Mouse (Mus musculus) G1E (cell line): ENCODE measurements around the gene Dhrs11. TPM values are rescaled to one million over a fixed set of nuclear protein-coding genes. Genes with fewer than 3 reads are reported as not detected.

Experiments used
- ATAC-seq: 2 replicates; pipeline ENCODE4 v1.8.0; 2016; ENCODE audit warnings: mild to moderate bottlenecking; ENCODE audit not compliant: insufficient number of reproducible peaks, poor library complexity, low FRiP score, severe bottlenecking; ENCODE audit errors: extremely low read depth
- DNase-seq: peaks from one replicate; pipeline ENCODE4 v3.0.0; 2012; ENCODE audit warnings: low spot score
- H3K27me3 ChIP-seq: 2 replicates; pipeline ENCODE4 v1.6.1; 2012; ENCODE audit warnings: mild to moderate bottlenecking, low read length, inconsistent platforms; ENCODE audit not compliant: insufficient read depth
- H3K36me3 ChIP-seq: replicated peaks from 2 replicates; pipeline ENCODE3; 2012; ENCODE audit warnings: mild to moderate bottlenecking, inconsistent platforms
- H3K4me1 ChIP-seq: 2 replicates; pipeline ENCODE4 v1.6.1; 2012; ENCODE audit warnings: low read depth, low read length, inconsistent platforms, mixed read lengths; ENCODE audit not compliant: insufficient read depth
- H3K4me3 ChIP-seq: 2 replicates; pipeline ENCODE4 v1.5.1; 2012; ENCODE audit warnings: low read depth, mild to moderate bottlenecking, inconsistent platforms, low read length, moderate library complexity, mixed read lengths
- H3K9me3 ChIP-seq: replicated peaks from 2 replicates; pipeline ENCODE4 v1.6.1; 2012; ENCODE audit warnings: inconsistent platforms
- CTCF ChIP-seq: IDR thresholded peaks from 2 replicates; pipeline ENCODE4 v1.5.1; 2012; ENCODE audit warnings: low read depth, low read length, inconsistent platforms, mixed read lengths
- GATA1 ChIP-seq: IDR thresholded peaks from 2 replicates; pipeline ENCODE4 v1.6.1; 2012; ENCODE audit warnings: borderline replicate concordance, low read length, inconsistent platforms, mixed read lengths
- GATA2 ChIP-seq: IDR thresholded peaks from 2 replicates; pipeline ENCODE4 v1.6.1; 2012; ENCODE audit warnings: low read depth, low read length, inconsistent platforms, borderline replicate concordance
- POLR2AphosphoS5 ChIP-seq: IDR thresholded peaks from 2 replicates; pipeline ENCODE4 v1.6.1; 2012; ENCODE audit warnings: low read depth, low read length, inconsistent platforms; ENCODE audit not compliant: insufficient replicate concordance
- TAL1 ChIP-seq: conservative IDR thresholded peaks from 2 replicates; pipeline ENCODE4 v1.6.1; 2012; ENCODE audit warnings: low read depth, low read length, inconsistent platforms, mixed read lengths
- polyA plus RNA-seq: library from polyadenylated mRNA; stranded (reverse); fragments of >175 nt; gene quantifications from 2 replicates; pipeline ENCODE4 v1.2.3, GENCODE M21; 2012
- total RNA-seq, 2 experiments: library from RNA; stranded (forward) in 1 of 2; stranded (reverse) in 1 of 2; fragments of 200-1000 nt in 1 of 2; fragments of >200 nt in 1 of 2; fragmentation: Nextera tagmentation in 1 of 2; gene quantifications; 2 replicates each; pipeline ENCODE4 v1.2.3; 2014 to 2017

Gene Dhrs11
- total and polyA plus RNA-seq, 3 experiments: 7.7 to 180 (median 12.1) TPM

DNA sequence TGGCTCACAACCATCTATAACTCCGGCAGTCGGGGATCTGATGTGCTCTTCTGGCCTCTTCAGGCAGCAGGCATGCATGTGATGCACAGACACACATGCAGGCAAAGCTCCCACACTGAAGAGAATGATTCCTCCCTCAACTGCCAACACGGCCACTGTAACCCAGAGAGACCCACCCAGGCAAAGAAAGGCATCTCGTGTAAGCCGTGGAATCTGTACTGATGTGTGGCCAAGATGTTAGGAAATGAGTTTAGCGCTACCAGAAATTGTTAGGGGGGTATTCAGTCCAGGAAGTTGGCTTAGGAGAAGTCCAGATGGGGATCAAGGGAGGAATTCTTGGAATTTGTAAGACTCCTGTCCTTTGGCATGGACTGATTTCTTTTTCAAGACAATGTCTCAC, 38.4 kb downstream of the Dhrs11 start:
- 0 out of 2 replicates have a peak, but pooled peaks cover 3% of the 10 kb centered on the region for H3K9me3 ChIP-seq
- TF ChIP-seq GATA1: no peak
- TF ChIP-seq CTCF: no peak
- TF ChIP-seq GATA2: no peak
- peaks cover 9% of the 10 kb centered on the region for H3K4me1 ChIP-seq
- peaks cover 54% of the 10 kb centered on the region for H3K27me3 ChIP-seq
- no peaks in the 10 kb centered on the region for H3K36me3 ChIP-seq
- DNase-seq: no peak
- H3K4me3 ChIP-seq: no peak overlapping the region
- ATAC-seq: no peak

GRCm38 (mm10) chr11:84780143-84780870, 48.5 kb downstream of the Dhrs11 start:
- Histone ChIP-seq H3K4me1 (no peaks in the 10 kb centered on the region), H3K36me3 (no peaks in the 10 kb centered on the region), H3K4me3 (no peak overlapping the region), H3K9me3 (no peaks in the 10 kb centered on the region), H3K27me3 (peaks cover 55% of the 10 kb centered on the region)
- ATAC-seq (no peak), DNase-seq (no peak)
- no peak for TF ChIP-seq TAL1
- no peak for TF ChIP-seq GATA2
- no peak for TF ChIP-seq CTCF
- no peak for TF ChIP-seq POLR2AphosphoS5
- TF ChIP-seq GATA1: no peak

- no peak for TF ChIP-seq TAL1
- TF ChIP-seq CTCF: no peak
- no peak for TF ChIP-seq POLR2AphosphoS5
- no peak for TF ChIP-seq GATA2
- TF ChIP-seq GATA1: no peak
- DNase-seq (no peak), ATAC-seq (no peak)
- H3K9me3 ChIP-seq: no peaks in the 10 kb centered on the region
- H3K27me3 ChIP-seq: peaks cover 64% of the 10 kb centered on the region
- H3K4me3 ChIP-seq: no peak overlapping the region
- no peaks in the 10 kb centered on the region for H3K4me1 ChIP-seq
- no peaks in the 10 kb centered on the region for H3K36me3 ChIP-seq
These were observed 53.2 kb downstream of the Dhrs11 start for GRCm38 (mm10) chr11:84775560-84775959.

DNA sequence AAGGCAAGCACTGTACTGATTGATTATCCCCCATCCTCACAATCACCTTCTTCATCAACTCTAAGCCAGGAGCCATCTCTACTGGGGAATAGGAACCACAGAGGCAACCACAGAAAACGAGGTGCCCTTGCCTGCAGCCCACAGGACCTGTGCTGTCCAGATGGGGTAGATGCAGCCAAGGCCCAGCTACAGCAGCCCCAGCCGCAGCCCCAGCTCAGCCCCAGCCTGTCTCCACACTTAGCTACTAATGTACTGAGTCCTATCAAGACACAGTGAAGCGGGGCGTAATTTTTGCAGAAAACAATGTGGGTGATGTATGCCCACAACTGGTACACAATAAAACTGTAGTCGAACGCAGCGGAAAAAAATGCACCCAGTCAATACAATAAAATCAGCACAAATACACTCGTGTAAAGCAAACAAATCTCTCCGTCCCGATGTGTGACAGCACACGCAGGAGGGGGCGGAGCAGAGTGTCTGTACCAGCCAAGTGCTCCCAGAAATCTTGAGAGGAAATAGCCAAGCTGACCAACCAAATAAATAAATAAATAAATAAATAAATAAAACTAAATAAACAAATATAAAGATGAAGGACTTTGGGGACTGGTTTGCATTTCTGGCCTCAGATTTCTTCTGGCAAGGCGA, 53.8 kb downstream of the Dhrs11 start:
- no peaks in the 10 kb centered on the region for H3K4me1 ChIP-seq
- no peaks in the 10 kb centered on the region for H3K36me3 ChIP-seq
- no peak for DNase-seq
- TF ChIP-seq GATA1: no peak
- TF ChIP-seq POLR2AphosphoS5: no peak
- no peak for TF ChIP-seq GATA2
- TF ChIP-seq TAL1: no peak
- TF ChIP-seq CTCF: no peak
- H3K9me3 ChIP-seq: no peaks in the 10 kb centered on the region
- H3K27me3 ChIP-seq: peaks cover 64% of the 10 kb centered on the region
- no peak overlapping the region for H3K4me3 ChIP-seq
- ATAC-seq: no peak

Other genes starting within 250 kb of the Dhrs11 start
- gene Mrm1, start 9.5 kb downstream of the Dhrs11 start, total RNA-seq (2014; fragmentation: Nextera tagmentation): 10.0 and 14.1 TPM in 2 replicates
- gene Mrm1, start 9.5 kb downstream of the Dhrs11 start, total RNA-seq (2017): 8.0 and 10.7 TPM in 2 replicates
- 9.8 and 10.5 TPM in 2 replicates for gene Mrm1, start 9.5 kb downstream of the Dhrs11 start, polyA plus RNA-seq
- 170 and 191 TPM in 2 replicates for gene Ggnbp2, start 41.8 kb upstream of the Dhrs11 start, total RNA-seq (2014; fragmentation: Nextera tagmentation)
- 127 and 156 TPM in 2 replicates for gene Ggnbp2, start 41.8 kb upstream of the Dhrs11 start, total RNA-seq (2017)
- 126 and 142 TPM in 2 replicates for gene Ggnbp2, start 41.8 kb upstream of the Dhrs11 start, polyA plus RNA-seq
- 8.5 and 8.9 TPM in 2 replicates for gene Myo19, start 51.2 kb upstream of the Dhrs11 start, total RNA-seq (2014; fragmentation: Nextera tagmentation)
- 5.2 and 6.0 TPM in 2 replicates for gene Myo19, start 51.2 kb upstream of the Dhrs11 start, total RNA-seq (2017)
- gene Myo19, start 51.2 kb upstream of the Dhrs11 start, polyA plus RNA-seq: 15.5 and 22.6 TPM in 2 replicates
- gene Pigw, start 51.3 kb upstream of the Dhrs11 start, total RNA-seq (2014; fragmentation: Nextera tagmentation): 13.7 and 19.3 TPM in 2 replicates
- 8.4 and 11.4 TPM in 2 replicates for gene Pigw, start 51.3 kb upstream of the Dhrs11 start, total RNA-seq (2017)
- gene Pigw, start 51.3 kb upstream of the Dhrs11 start, polyA plus RNA-seq: 2.2 and 3.4 TPM in 2 replicates
- gene Znhit3, start 87.4 kb upstream of the Dhrs11 start, total RNA-seq (2014; fragmentation: Nextera tagmentation): 16.6 and 22.1 TPM in 2 replicates
- gene Znhit3, start 87.4 kb upstream of the Dhrs11 start, total RNA-seq (2017): 40.2 and 44.2 TPM in 2 replicates
- gene Znhit3, start 87.4 kb upstream of the Dhrs11 start, polyA plus RNA-seq: 2.2 and 2.4 TPM in 2 replicates
- not detected in 2 replicates for gene Car4, start 128.8 kb upstream of the Dhrs11 start, total RNA-seq (2014; fragmentation: Nextera tagmentation)
- gene Car4, start 128.8 kb upstream of the Dhrs11 start, total RNA-seq (2017): 0.17 TPM in 1 of 2 replicates, not detected in the other
- gene Car4, start 128.8 kb upstream of the Dhrs11 start, polyA plus RNA-seq: not detected in 2 replicates